ENCODE assay signal across 10 mouse cellular contexts in the genomic region with DNA sequence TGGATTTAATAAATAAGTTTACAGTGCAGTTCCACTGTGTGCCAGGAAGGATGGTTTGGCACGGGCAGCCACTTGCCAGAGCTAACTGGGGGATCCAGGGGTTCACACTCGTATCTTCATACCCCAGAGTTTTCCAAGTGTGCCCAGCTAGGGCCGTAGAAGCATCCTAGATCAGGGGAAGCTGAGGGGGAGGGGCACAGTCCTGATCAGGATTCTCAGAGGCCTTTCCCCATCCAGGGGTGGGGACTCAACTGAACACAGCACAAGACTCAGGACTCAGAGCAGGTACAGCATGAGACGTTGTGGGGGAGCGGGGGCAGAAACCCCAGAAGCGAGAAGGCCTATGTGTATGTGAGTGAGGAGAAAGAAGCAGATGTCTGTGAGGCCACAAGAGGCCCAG. TPM values are rescaled to one million over a fixed set of nuclear protein-coding genes. Genes with fewer than 3 reads are reported as not detected.
A peak's percentile ranks its signal among the peaks of the same experiment; 100 is the strongest.
DNase-seq lines count a peak whose midpoint lies in the region; ATAC-seq and TF ChIP-seq lines count a peak whose summit lies in the region.
"Had no signal": no experiment of that assay in that cellular context is flagged by ENCODE, and none has a peak within 500 bp of the region (broad histone marks: within the 10 kb centered on the region; RNA-seq: fewer than 3 reads in every experiment).

No protein-coding gene starts in this region.

- no peak for TF ChIP-seq CTCF in olfactory bulb, adult 2 months (IDR thresholded peaks at IDR 0.05; ENCODE audit: insufficient read depth, low read depth, low read length)

- peaks cover 45 to 69% of the 10 kb centered on the region in 2 experiments for H3K4me1 ChIP-seq in heart, embryonic 14.5 days (ENCODE audit: control insufficient read depth in 2 of 2, insufficient read depth in 2 of 2, low read length in 2 of 2)
- peaks cover 68% of the 10 kb centered on the region for H3K4me1 ChIP-seq in midbrain, embryonic 10.5 days
- H3K4me1 ChIP-seq in midbrain, embryonic 14.5 days (ENCODE audit: control insufficient read depth, insufficient read depth, low read length), result 0 out of 2 replicates have a peak, but pooled peaks cover 5% of the 10 kb centered on the region
- peaks cover 39% of the 10 kb centered on the region for H3K4me1 ChIP-seq in embryonic facial prominence, embryonic 14.5 days (ENCODE audit: control insufficient read depth, insufficient read depth, low read length)
- peaks cover 80% of the 10 kb centered on the region for H3K4me1 ChIP-seq in olfactory bulb, adult 2 months (ENCODE audit: control insufficient read depth, insufficient read depth, low read length)

- no peak overlapping the region for H3K4me3 ChIP-seq in heart, embryonic 14.5 days (ENCODE audit: control insufficient read depth in 1 of 2, insufficient read depth in 1 of 2, low read depth in 1 of 2, low read length in 2 of 2)
- H3K4me3 ChIP-seq in midbrain, embryonic 10.5 days, result no peak overlapping the region
- H3K4me3 ChIP-seq in midbrain, embryonic 14.5 days (replicated peaks; ENCODE audit: low read depth, low read length), result no peak overlapping the region
- H3K4me3 ChIP-seq in embryonic facial prominence, embryonic 14.5 days (ENCODE audit: low read depth, low read length), result no peak overlapping the region
- H3K4me3 ChIP-seq in olfactory bulb, adult 2 months (ENCODE audit: insufficient read depth, low read depth, low read length), result no peak overlapping the region

- H3K27me3 ChIP-seq in heart, embryonic 14.5 days (ENCODE audit: control insufficient read depth, insufficient read depth, low read length), result no peaks in the 10 kb centered on the region
- no peaks in the 10 kb centered on the region for H3K27me3 ChIP-seq in midbrain, embryonic 10.5 days (ENCODE audit: low read depth, poor library complexity, severe bottlenecking)
- no peaks in the 10 kb centered on the region for H3K27me3 ChIP-seq in midbrain, embryonic 14.5 days (ENCODE audit: control insufficient read depth, insufficient read depth, low read length)
- no peaks in the 10 kb centered on the region for H3K27me3 ChIP-seq in embryonic facial prominence, embryonic 14.5 days (replicated peaks; ENCODE audit: control insufficient read depth, insufficient read depth, low read length)

- DNase-seq in heart, adult 8-10 months (ENCODE audit: low spot score), result no peak
- DNase-seq in midbrain, embryonic 10.5 days (ENCODE audit: low spot score), result no peak
- no peak for DNase-seq in midbrain, embryonic 14.5 days
- DNase-seq in embryonic facial prominence, embryonic 14.5 days (ENCODE audit: low spot score), result no peak
- no peak for DNase-seq in natural killer cell, adult 2 months (ENCODE audit: low spot score in 2 of 2)
- no peak for DNase-seq in layer of hippocampus, adult 9-11 months

- ATAC-seq in heart, embryonic 14.5 days (ENCODE audit: insufficient number of reproducible peaks, insufficient read depth, low FRiP score, low read depth), result 0 out of 2 replicates have a peak, but pooled peaks have one; percentile 9
- ATAC-seq in midbrain, embryonic 14.5 days (ENCODE audit: low FRiP score, low TSS enrichment), result no peak
- ATAC-seq in embryonic facial prominence, embryonic 14.5 days (ENCODE audit: low read depth), result no peak
- ATAC-seq: midbrain, embryonic 16.5 days had no signal

- WGBS in heart, embryonic 14.5 days, result 26% methylated on average over 6 of the region's 6 CpGs
- 69% methylated on average over 6 of the region's 6 CpGs for WGBS in midbrain, embryonic 10.5 days
- 82% methylated on average over 6 of the region's 6 CpGs for WGBS in midbrain, embryonic 14.5 days
- 44% methylated on average over 6 of the region's 6 CpGs for WGBS in embryonic facial prominence, embryonic 14.5 days
- WGBS in olfactory bulb, adult 2 months, result 50% methylated on average over 6 of the region's 6 CpGs

- peak overlapping the region; percentile 62 for H3K9ac ChIP-seq in heart, embryonic 14.5 days (ENCODE audit: low read length)
- H3K9ac ChIP-seq in midbrain, embryonic 14.5 days (replicated peaks; ENCODE audit: low read length), result no peak overlapping the region
- H3K9ac ChIP-seq in embryonic facial prominence, embryonic 14.5 days (ENCODE audit: low read depth, low read length), result peak overlapping the region; percentile 41

- TF ChIP-seq POLR2A in olfactory bulb, adult 2 months (IDR thresholded peaks at IDR 0.05; ENCODE audit: insufficient read depth, low read depth, low read length), result no peak

- peaks cover 33% of the 10 kb centered on the region for H3K36me3 ChIP-seq in heart, embryonic 14.5 days (ENCODE audit: control insufficient read depth, insufficient read depth, low read length)
- H3K36me3 ChIP-seq in midbrain, embryonic 10.5 days, result peaks cover 90% of the 10 kb centered on the region
- H3K36me3 ChIP-seq in midbrain, embryonic 14.5 days (ENCODE audit: control insufficient read depth, insufficient read depth, low read length), result no peaks in the 10 kb centered on the region
- peaks cover 29% of the 10 kb centered on the region for H3K36me3 ChIP-seq in embryonic facial prominence, embryonic 14.5 days (ENCODE audit: control insufficient read depth, insufficient read depth, low read length)
- H3K36me3 ChIP-seq: G1E had no signal

- no peaks in the 10 kb centered on the region for H3K9me3 ChIP-seq in heart, embryonic 14.5 days (ENCODE audit: control insufficient read depth, low read length)
- no peaks in the 10 kb centered on the region for H3K9me3 ChIP-seq in midbrain, embryonic 10.5 days (replicated peaks)
- H3K9me3 ChIP-seq in midbrain, embryonic 14.5 days (ENCODE audit: control insufficient read depth, low read length), result no peaks in the 10 kb centered on the region
- H3K9me3 ChIP-seq in embryonic facial prominence, embryonic 14.5 days (ENCODE audit: control insufficient read depth, low read length), result no peaks in the 10 kb centered on the region
- H3K9me3 ChIP-seq: G1E had no signal

- H3K27ac ChIP-seq in heart, embryonic 14.5 days (replicated peaks in 1 of 2; ENCODE audit: control insufficient read depth in 1 of 2, insufficient read depth in 1 of 2, low read depth in 2 of 2, low read length in 2 of 2), result peak overlapping the region; percentile 63 to 73
- peak overlapping the region; percentile 67 for H3K27ac ChIP-seq in midbrain, embryonic 10.5 days (replicated peaks)
- no peak overlapping the region for H3K27ac ChIP-seq in midbrain, embryonic 14.5 days (replicated peaks; ENCODE audit: low read depth, low read length)
- peak overlapping the region; percentile 65 for H3K27ac ChIP-seq in embryonic facial prominence, embryonic 14.5 days (replicated peaks; ENCODE audit: low read depth, low read length)
- H3K27ac ChIP-seq in olfactory bulb, adult 2 months (ENCODE audit: insufficient read depth, low read depth, low read length), result peak overlapping the region; percentile 57

- H3K4me2 ChIP-seq in heart, embryonic 14.5 days (ENCODE audit: low read length), result peak overlapping the region; percentile 52
- H3K4me2 ChIP-seq in midbrain, embryonic 14.5 days (ENCODE audit: low read length), result no peak overlapping the region
- peak overlapping the region; percentile 32; the same call in 1 of the 2 replicates for H3K4me2 ChIP-seq in embryonic facial prominence, embryonic 14.5 days (ENCODE audit: low read depth, low read length)

RNA-seq across cellular contexts. Expression of a gene that starts 14.2 kb away (rescaled TPM):
- 7.7 and 8.9 TPM in 2 replicates for polyA plus RNA-seq in heart, embryonic 14.5 days (2014; fragmentation: Nextera tagmentation; extraction: Ambion mirVana)
- 10 to 100 TPM; 25.0 to 36.6 (median 28.1) TPM for total RNA-seq in heart, adult 8-10 months (2022)
- 6.4 and 7.1 TPM in 2 replicates for polyA plus RNA-seq in midbrain, embryonic 10.5 days (2016; fragmentation: Nextera tagmentation; extraction: Ambion mirVana)
- 12.1 and 13.2 TPM in 2 replicates for polyA plus RNA-seq in midbrain, embryonic 14.5 days (2014; fragmentation: Nextera tagmentation; extraction: Ambion mirVana)
- polyA plus RNA-seq in embryonic facial prominence, embryonic 14.5 days (2014; fragmentation: Nextera tagmentation; extraction: Ambion mirVana), result 16.3 and 16.8 TPM in 2 replicates
- not detected in 2 replicates for polyA plus RNA-seq in olfactory bulb, adult 2 months (2012; ENCODE audit: insufficient read depth, insufficient read length, low replicate concordance, missing spikeins)

RNA-seq across cellular contexts. Expression of a gene that starts 54.5 kb away (rescaled TPM):
- 1.2 and 1.8 TPM in 2 replicates for polyA plus RNA-seq in heart, embryonic 14.5 days (2014; fragmentation: Nextera tagmentation; extraction: Ambion mirVana)
- 1 to 10 TPM; 3.8 to 4.1 (median 3.9) TPM for total RNA-seq in heart, adult 8-10 months (2022)
- polyA plus RNA-seq in midbrain, embryonic 10.5 days (2016; fragmentation: Nextera tagmentation; extraction: Ambion mirVana), result 4.3 and 5.2 TPM in 2 replicates
- 3.9 and 4.5 TPM in 2 replicates for polyA plus RNA-seq in midbrain, embryonic 14.5 days (2014; fragmentation: Nextera tagmentation; extraction: Ambion mirVana)
- 4.1 and 4.6 TPM in 2 replicates for polyA plus RNA-seq in embryonic facial prominence, embryonic 14.5 days (2014; fragmentation: Nextera tagmentation; extraction: Ambion mirVana)
- not detected in 2 replicates for polyA plus RNA-seq in olfactory bulb, adult 2 months (2012; ENCODE audit: insufficient read depth, insufficient read length, low replicate concordance, missing spikeins)

RNA-seq across cellular contexts. Expression of a gene that starts 56.7 kb away (rescaled TPM):
- polyA plus RNA-seq in heart, embryonic 14.5 days (2014; fragmentation: Nextera tagmentation; extraction: Ambion mirVana), result 4.3 and 5.4 TPM in 2 replicates
- total RNA-seq in heart, adult 8-10 months (2022), result 1 to 10 TPM; 2.7 to 4.0 (median 3.3) TPM
- 1.8 and 2.4 TPM in 2 replicates for polyA plus RNA-seq in midbrain, embryonic 10.5 days (2016; fragmentation: Nextera tagmentation; extraction: Ambion mirVana)
- polyA plus RNA-seq in midbrain, embryonic 14.5 days (2014; fragmentation: Nextera tagmentation; extraction: Ambion mirVana), result 1.8 and 2.7 TPM in 2 replicates
- polyA plus RNA-seq in embryonic facial prominence, embryonic 14.5 days (2014; fragmentation: Nextera tagmentation; extraction: Ambion mirVana), result 6.9 and 7.3 TPM in 2 replicates
- polyA plus RNA-seq in olfactory bulb, adult 2 months (2012; ENCODE audit: insufficient read depth, insufficient read length, low replicate concordance, missing spikeins), result not detected in 2 replicates
